Mouse (Mus musculus) forebrain, postnatal 0 days (tissue): ENCODE data around the gene Nbea. TPM values are rescaled to one million over a fixed set of nuclear protein-coding genes. Genes with fewer than 3 reads are reported as not detected.

Experiments used
- ATAC-seq: fragments of 200-750 bp; cut with Nextera tagmentation; 2 replicates; pipeline ENCODE4 v1.8.0; 2017; ENCODE audit warnings: mild to moderate bottlenecking, moderate library complexity
- DNase-seq: peaks from one replicate; pipeline ENCODE4 v3.0.0-alpha.2; 2015
- H3K27ac ChIP-seq: fragments of 300-500 bp; sonication (generic); 2 replicates; pipeline ENCODE4 v1.5.1; 2014; ENCODE audit warnings: low read depth, mild to moderate bottlenecking, antibody characterized with exemption, low read length, moderate library complexity, mixed read lengths
- H3K27me3 ChIP-seq: fragments of 300-500 bp; sonication (generic); 2 replicates; pipeline ENCODE4 v1.6.1; 2014; ENCODE audit warnings: mild to moderate bottlenecking, low read length, mixed read lengths; ENCODE audit not compliant: insufficient read depth
- H3K36me3 ChIP-seq: fragments of 300-500 bp; sonication (generic); 2 replicates; pipeline ENCODE4 v1.6.1; 2014; ENCODE audit warnings: mild to moderate bottlenecking, moderate library complexity; ENCODE audit not compliant: insufficient read depth
- H3K4me1 ChIP-seq: fragments of 300-500 bp; sonication (generic); 2 replicates; pipeline ENCODE4 v1.6.1; 2014; ENCODE audit warnings: antibody characterized with exemption; ENCODE audit not compliant: insufficient read depth
- H3K4me2 ChIP-seq: fragments of 300-500 bp; sonication (generic); 2 replicates; pipeline ENCODE4 v1.6.1; 2014; ENCODE audit warnings: low read depth, mild to moderate bottlenecking, moderate library complexity
- H3K4me3 ChIP-seq: fragments of 300-500 bp; sonication (generic); 2 replicates; pipeline ENCODE4 v1.5.1; 2014; ENCODE audit warnings: low read depth, low read length, mixed read lengths
- H3K9ac ChIP-seq: fragments of 300-500 bp; sonication (generic); 2 replicates; pipeline ENCODE4 v1.6.1; 2014; ENCODE audit warnings: mild to moderate bottlenecking
- H3K9me3 ChIP-seq: fragments of 300-500 bp; sonication (generic); 2 replicates; pipeline ENCODE4 v1.6.1; 2016; ENCODE audit warnings: low read length
- CTCF ChIP-seq: sonication (generic); IDR thresholded peaks from 2 replicates; pipeline ENCODE4 v1.5.1; 2016; ENCODE audit warnings: antibody characterized with exemption, control low read depth, low read depth
- WGBS: fragments of 180-500 bp; shearing (Covaris S2); extraction: QIAGEN DNeasy Blood & Tissue Kit; methylation state at CpG from one replicate; pipeline ENCODE4 v1.1.7; 2014; 5-methylcytosine and 5-hydroxymethylcytosine counted together
- polyA plus RNA-seq: library from polyadenylated mRNA; unstranded; fragments of >200 nt; fragmentation: Nextera tagmentation; extraction: Ambion mirVana; gene quantifications from 2 replicates; pipeline ENCODE4 v1.2.1, GENCODE M21; 2015
- total RNA-seq: library from RNA; depleted of rRNA; stranded (reverse); fragments of >200 nt; gene quantifications from 2 replicates; pipeline ENCODE4 v1.2.3, GENCODE M21; 2014

Nbea gene
- total and polyA plus RNA-seq, 2 experiments from 2014 or later = 42.3 to 198 TPM

DNA sequence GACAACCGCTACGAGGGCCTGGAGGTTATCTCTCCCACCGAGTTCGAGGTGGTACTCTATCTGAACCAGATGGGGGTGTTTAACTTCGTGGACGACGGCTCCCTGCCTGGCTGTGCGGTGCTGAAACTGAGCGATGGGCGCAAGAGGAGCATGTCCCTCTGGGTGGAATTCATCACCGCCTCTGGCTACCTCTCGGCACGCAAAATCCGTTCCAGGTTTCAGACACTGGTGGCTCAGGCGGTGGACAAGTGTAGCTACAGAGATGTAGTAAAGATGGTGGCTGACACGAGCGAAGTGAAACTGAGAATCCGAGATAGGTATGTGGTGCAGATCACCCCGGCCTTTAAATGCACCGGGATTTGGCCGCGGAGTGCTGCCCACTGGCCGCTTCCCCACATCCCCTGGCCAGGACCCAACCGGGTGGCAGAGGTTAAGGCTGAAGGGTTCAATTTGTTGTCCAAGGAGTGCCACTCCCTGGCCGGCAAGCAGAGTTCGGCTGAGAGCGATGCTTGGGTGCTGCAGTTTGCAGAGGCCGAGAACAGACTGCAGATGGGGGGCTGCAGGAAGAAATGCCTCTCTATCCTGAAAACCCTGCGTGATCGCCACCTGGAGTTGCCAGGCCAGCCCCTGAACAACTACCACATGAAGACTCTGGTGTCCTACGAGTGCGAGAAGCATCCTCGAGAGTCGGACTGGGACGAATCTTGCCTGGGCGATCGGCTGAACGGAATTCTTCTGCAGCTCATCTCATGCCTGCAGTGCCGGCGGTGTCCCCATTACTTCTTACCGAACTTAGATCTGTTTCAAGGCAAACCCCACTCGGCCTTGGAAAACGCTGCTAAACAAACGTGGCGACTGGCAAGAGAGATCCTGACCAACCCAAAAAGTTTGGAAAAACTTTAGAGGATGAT is 400.1 kb downstream of the Nbea start:
- H3K36me3 ChIP-seq = peaks cover 11% of the 10 kb centered on the region; the same call in 1 of the 2 replicates
- ATAC-seq (no peak), DNase-seq (peak; percentile 47)
- H3K4me2 ChIP-seq = peak overlapping the region; percentile 13
- H3K4me1 ChIP-seq = peaks cover 3% of the 10 kb centered on the region; the same call in 1 of the 2 replicates
- peak overlapping the region; percentile 5 for H3K4me3 ChIP-seq
- H3K27me3 ChIP-seq = peaks cover 34% of the 10 kb centered on the region
- H3K27ac ChIP-seq = no peak overlapping the region
- no peak for TF ChIP-seq CTCF
- WGBS = 34% methylated on average over 45 of the region's 45 CpGs
- H3K9me3 ChIP-seq = no peaks in the 10 kb centered on the region
- H3K9ac ChIP-seq = no peak overlapping the region

- H3K36me3 ChIP-seq = peaks cover 11% of the 10 kb centered on the region; the same call in 1 of the 2 replicates
- ATAC-seq (no peak), DNase-seq (no peak)
- H3K9me3 ChIP-seq = no peaks in the 10 kb centered on the region
- peak overlapping the region; percentile 13; the same call in 1 of the 2 replicates for H3K4me2 ChIP-seq
- no peak overlapping the region for H3K27ac ChIP-seq
- 25% methylated on average over 22 of the region's 22 CpGs for WGBS
- peak overlapping the region; percentile 5; the same call in 1 of the 2 replicates for H3K4me3 ChIP-seq
- H3K27me3 ChIP-seq = peaks cover 38% of the 10 kb centered on the region
- peaks cover 3% of the 10 kb centered on the region; the same call in 1 of the 2 replicates for H3K4me1 ChIP-seq
- H3K9ac ChIP-seq = no peak overlapping the region
- TF ChIP-seq CTCF = no peak
Observed at GRCm38 (mm10) chr3:55782771-55783170, 400.7 kb downstream of the Nbea start.

DNA sequence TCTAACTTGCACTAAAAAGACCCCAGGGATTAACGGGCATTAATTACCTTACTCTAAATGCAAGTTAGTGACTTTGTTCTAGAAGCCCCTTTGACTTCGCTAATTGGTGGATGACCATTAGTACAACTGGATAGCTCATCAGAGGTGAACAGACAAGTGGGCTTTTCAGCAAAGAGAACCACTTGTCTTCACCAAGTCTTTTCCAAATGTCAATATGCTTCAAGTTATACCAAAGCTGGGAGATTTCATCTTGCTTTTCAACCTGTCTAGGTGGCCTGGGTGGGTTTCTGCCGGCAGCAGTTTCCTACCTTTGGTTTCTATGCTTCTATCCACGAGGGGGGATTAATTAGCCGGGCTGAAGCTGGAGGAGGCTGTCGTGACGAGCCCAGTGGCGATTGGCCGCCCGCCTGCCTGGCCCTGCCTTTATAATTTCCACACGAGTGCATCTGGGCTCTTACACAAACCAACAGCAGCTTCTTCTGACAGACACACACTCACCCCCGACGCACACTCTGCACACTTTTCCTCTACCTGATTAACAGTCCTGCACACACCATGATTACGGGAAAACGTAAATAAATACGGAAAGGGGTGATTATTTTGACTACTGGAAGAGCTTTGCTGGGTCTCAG is 401.3 kb downstream of the Nbea start, which contains the start of gene Mab21l1:
TSS of gene Mab21l1 (plus strand) at position 455 of the 632 bp plus-strand sequence.
- peak; percentile 56 for DNase-seq
- H3K27ac ChIP-seq = no peak within 1 kb of the TSS

DNA sequence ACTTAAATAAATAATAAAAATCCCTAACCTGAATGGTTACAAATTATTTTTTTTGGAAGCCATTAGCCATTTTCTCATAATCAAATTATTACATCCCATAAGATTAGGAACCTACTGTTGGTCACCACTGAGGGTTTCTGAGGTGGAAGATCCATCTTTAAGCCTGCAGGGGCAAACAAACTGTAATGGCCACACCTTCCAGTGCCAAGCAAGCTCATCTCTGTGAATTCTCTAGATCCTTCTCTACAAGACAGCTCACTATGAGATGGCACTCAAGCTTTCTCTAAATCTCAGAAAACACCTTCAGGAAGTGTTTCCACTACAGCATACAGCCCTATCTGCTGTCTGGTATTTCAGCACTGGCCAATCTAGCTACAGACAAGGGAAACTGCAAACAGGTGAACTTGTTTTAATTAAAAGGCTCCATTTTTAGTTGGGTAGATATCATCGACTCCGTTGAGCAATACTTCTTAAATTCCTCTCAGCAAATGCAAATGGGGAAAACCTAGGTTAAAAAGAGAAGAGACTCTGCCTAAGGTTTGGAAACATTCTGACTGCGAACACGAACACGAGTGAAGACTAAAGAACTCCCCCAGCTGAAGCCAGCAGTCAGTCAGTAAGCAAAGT is 402.0 kb downstream of the Nbea start:
- no peak overlapping the region for H3K4me2 ChIP-seq
- ATAC-seq (no peak), DNase-seq (peak; percentile 53)
- H3K4me1 ChIP-seq = no peaks in the 10 kb centered on the region
- H3K27me3 ChIP-seq = peaks cover 39% of the 10 kb centered on the region
- WGBS = 37% methylated on average over 5 of the region's 5 CpGs
- no peak overlapping the region for H3K27ac ChIP-seq
- no peaks in the 10 kb centered on the region for H3K9me3 ChIP-seq
- H3K9ac ChIP-seq = no peak overlapping the region
- no peak for TF ChIP-seq CTCF
- peaks cover 11% of the 10 kb centered on the region; the same call in 1 of the 2 replicates for H3K36me3 ChIP-seq
- no peak overlapping the region for H3K4me3 ChIP-seq

More for the DNA sequence above, 401.3 kb downstream of the Nbea start, which contains the start of gene Mab21l1:
- H3K4me1 ChIP-seq = peaks cover under 1% of the 10 kb centered on the region; the same call in 1 of the 2 replicates
- H3K9ac ChIP-seq = no peak within 1 kb of the TSS
- no peak; the same call in 1 of the 2 replicates for ATAC-seq
- no peak for TF ChIP-seq CTCF
- peaks cover 39% of the 10 kb centered on the region for H3K27me3 ChIP-seq
- H3K9me3 ChIP-seq = no peaks in the 10 kb centered on the region
- peak within 1 kb of the TSS; percentile 5 for H3K4me3 ChIP-seq
- WGBS = 24% methylated on average over 16 of the region's 16 CpGs
- H3K4me2 ChIP-seq = peak within 1 kb of the TSS; percentile 13
- H3K36me3 ChIP-seq = peaks cover 11% of the 10 kb centered on the region; the same call in 1 of the 2 replicates

- TF ChIP-seq CTCF = 0 out of 2 replicates have a peak, but pooled peaks have one; percentile 2
- peaks cover 11% of the 10 kb centered on the region; the same call in 1 of the 2 replicates for H3K36me3 ChIP-seq
- no peaks in the 10 kb centered on the region for H3K9me3 ChIP-seq
- H3K27me3 ChIP-seq = peaks cover 36% of the 10 kb centered on the region
- H3K4me3 ChIP-seq = no peak overlapping the region
- H3K27ac ChIP-seq = no peak overlapping the region
- no peaks in the 10 kb centered on the region for H3K4me1 ChIP-seq
- 16% methylated on average over 53 of the region's 53 CpGs for WGBS
- DNase-seq (peak; percentile 63), ATAC-seq (peak; percentile 46)
- H3K4me2 ChIP-seq = peak overlapping the region; percentile 21; the same call in 1 of the 2 replicates
- no peak overlapping the region for H3K9ac ChIP-seq
Observed at GRCm38 (mm10) chr3:55780120-55781070, 403.1 kb downstream of the Nbea start.
